Mouse (Mus musculus) thymus, adult 2 months (tissue): ENCODE measurements around the gene Mzf1.

Source experiments
- CTCF ChIP-seq: fragments of 200-500 bp; IDR thresholded peaks from 2 replicates; pipeline ENCODE4 v1.5.1; 2012; ENCODE audit warnings: mild to moderate bottlenecking, control low read depth, low read length, moderate library complexity, borderline replicate concordance; ENCODE audit not compliant: control insufficient read depth, poor library complexity, insufficient read depth; ENCODE audit errors: extremely low read depth
- POLR2A ChIP-seq: fragments of 200-500 bp; IDR thresholded peaks from 2 replicates; pipeline ENCODE4 v1.6.1; 2012; ENCODE audit warnings: mild to moderate bottlenecking, low read length, control low read depth, moderate library complexity; ENCODE audit not compliant: control insufficient read depth, poor library complexity, insufficient read depth; ENCODE audit errors: extremely low read depth

DNA sequence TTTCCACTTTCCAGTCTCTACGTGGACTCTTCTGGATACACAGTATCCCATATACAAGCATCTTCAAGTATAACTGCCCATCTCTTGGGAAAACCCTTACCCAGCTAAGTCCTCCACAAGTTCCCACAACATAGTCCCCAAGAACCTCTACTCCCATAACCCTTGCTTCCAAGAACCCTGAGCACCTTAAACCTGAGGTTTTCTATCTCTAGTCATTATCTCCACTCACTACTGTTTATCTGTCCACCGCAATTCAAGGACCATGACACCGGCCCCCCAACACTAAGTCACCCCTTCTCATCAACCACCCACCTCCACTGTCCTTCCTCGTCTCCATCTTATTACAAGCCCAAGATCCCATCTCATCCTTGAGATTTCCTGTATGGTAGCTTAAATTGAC, 17.8 kb downstream of the Mzf1 start:
- TF ChIP-seq CTCF = no peak
- no peak for TF ChIP-seq POLR2A
